8 mouse cellular contexts compared by ENCODE assay signal in the genomic region with DNA sequence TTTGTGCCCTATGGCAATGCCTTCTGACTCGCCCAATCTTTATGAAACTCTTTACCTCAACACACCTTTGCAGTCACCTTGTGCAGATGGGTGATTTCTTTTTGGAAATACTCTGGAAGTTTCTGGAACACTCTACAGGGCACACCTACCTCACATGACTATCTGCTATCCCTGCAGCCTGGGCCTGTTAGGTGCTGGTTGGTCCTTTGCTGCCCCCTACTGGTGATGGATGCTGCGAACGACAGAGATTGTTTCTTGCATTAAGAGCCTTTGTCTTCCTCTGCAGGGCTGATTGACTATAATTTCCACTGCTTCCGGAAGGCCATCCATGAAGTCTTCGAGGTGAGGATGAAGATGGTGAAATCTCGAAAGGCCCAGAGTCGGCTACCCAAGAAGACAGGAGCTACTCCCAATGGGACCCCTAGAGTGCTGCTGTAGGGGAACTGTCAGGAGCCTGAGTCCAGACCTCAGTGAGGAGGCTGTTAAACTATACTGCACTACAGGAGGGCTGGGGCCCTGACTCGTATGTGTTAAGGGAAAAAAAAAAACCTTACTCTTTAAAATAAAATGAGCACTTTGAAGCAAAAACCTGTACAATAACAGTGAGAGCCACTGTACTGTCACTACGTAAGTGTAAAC. TPM values are rescaled to one million over a fixed set of nuclear protein-coding genes. Genes with fewer than 3 reads are reported as not detected.
DNase-seq lines count a peak whose midpoint lies in the region; ATAC-seq and TF ChIP-seq lines count a peak whose summit lies in the region.

No protein-coding gene starts in this region.

- no peak overlapping the region for H3K9ac ChIP-seq in kidney, embryonic 16.5 days (replicated peaks; ENCODE audit: low read length)

- DNase-seq in A20 (ENCODE audit: low read depth, low spot score) (peak; percentile 85), liver (peak; percentile 87)
- DNase-seq in heart, embryonic 10.5 days (ENCODE audit: low spot score): peak; percentile 87
- peak; percentile 91 for DNase-seq in naive thymus-derived CD4-positive, alpha-beta T cell, adult 2 months (ENCODE audit: low read depth)
- peak; percentile 85 to 95 for DNase-seq in spleen, postnatal 4 days (ENCODE audit: low spot score in 2 of 2)

- no peak overlapping the region for H3K4me3 ChIP-seq in bone marrow, adult 2 months (replicated peaks; ENCODE audit: control insufficient read depth, low read depth, low read length)
- no peak overlapping the region for H3K4me3 ChIP-seq in embryonic fibroblast, embryonic 13.5 days (ENCODE audit: insufficient read depth, low read length)
- H3K4me3 ChIP-seq in heart, embryonic 10.5 days: no peak overlapping the region
- no peak overlapping the region for H3K4me3 ChIP-seq in kidney, embryonic 16.5 days (ENCODE audit: low read length)

- no peaks in the 10 kb centered on the region for H3K27me3 ChIP-seq in heart, embryonic 10.5 days (ENCODE audit: insufficient read depth, poor library complexity, severe bottlenecking)
- no peaks in the 10 kb centered on the region for H3K27me3 ChIP-seq in kidney, embryonic 16.5 days (ENCODE audit: insufficient read depth, low read length)

- ATAC-seq in kidney, embryonic 16.5 days (ENCODE audit: low FRiP score, low TSS enrichment): peak; percentile 67

- H3K36me3 ChIP-seq in heart, embryonic 10.5 days: peaks cover 42% of the 10 kb centered on the region
- peaks cover 11% of the 10 kb centered on the region; the same call in 1 of the 2 replicates for H3K36me3 ChIP-seq in kidney, embryonic 16.5 days (ENCODE audit: insufficient read depth, low read length)

- 30% methylated on average over 9 of the region's 9 CpGs for WGBS in bone marrow, adult 2 months
- WGBS in heart, embryonic 10.5 days: 52% methylated on average over 9 of the region's 9 CpGs
- WGBS in kidney, embryonic 16.5 days: 50% methylated on average over 9 of the region's 9 CpGs

- TF ChIP-seq POLR2A in bone marrow, adult 2 months (IDR thresholded peaks at IDR 0.05; ENCODE audit: borderline replicate concordance, control insufficient read depth, low read depth, low read length): no peak
- no peak for TF ChIP-seq POLR2A in embryonic fibroblast, embryonic 13.5 days (IDR thresholded peaks at IDR 0.05; ENCODE audit: low read depth, low read length)

- H3K4me2 ChIP-seq in kidney, embryonic 16.5 days (replicated peaks; ENCODE audit: low read depth, low read length): no peak overlapping the region

- TF ChIP-seq CTCF in bone marrow, adult 2 months (IDR thresholded peaks at IDR 0.05; ENCODE audit: control insufficient read depth, insufficient read depth, low read length): peak; percentile 99
- TF ChIP-seq CTCF in embryonic fibroblast, embryonic 13.5 days (IDR thresholded peaks at IDR 0.05; ENCODE audit: borderline replicate concordance, insufficient read depth, low read length): peak; percentile 97

- H3K9me3 ChIP-seq in heart, embryonic 10.5 days: no peaks in the 10 kb centered on the region
- peaks cover 7% of the 10 kb centered on the region; the same call in 1 of the 2 replicates for H3K9me3 ChIP-seq in kidney, embryonic 16.5 days (ENCODE audit: low read length)

- H3K4me1 ChIP-seq in bone marrow, adult 2 months (ENCODE audit: control insufficient read depth, insufficient read depth, low read length): peaks cover 1% of the 10 kb centered on the region; the same call in 1 of the 2 replicates
- no peaks in the 10 kb centered on the region for H3K4me1 ChIP-seq in embryonic fibroblast, embryonic 13.5 days (ENCODE audit: control insufficient read depth, insufficient read depth, low read length)
- H3K4me1 ChIP-seq in heart, embryonic 10.5 days: no peaks in the 10 kb centered on the region
- H3K4me1 ChIP-seq in kidney, embryonic 16.5 days (ENCODE audit: insufficient read depth, low read length): no peaks in the 10 kb centered on the region

- no peak overlapping the region for H3K27ac ChIP-seq in bone marrow, adult 2 months (ENCODE audit: control insufficient read depth, insufficient read depth, low read depth, low read length, poor library complexity)
- no peak overlapping the region for H3K27ac ChIP-seq in embryonic fibroblast, embryonic 13.5 days (ENCODE audit: insufficient read depth, low read length)
- no peak overlapping the region for H3K27ac ChIP-seq in heart, embryonic 10.5 days
- H3K27ac ChIP-seq in kidney, embryonic 16.5 days (ENCODE audit: low read length): no peak overlapping the region

RNA-seq across cellular contexts. Expression of a gene that starts 12.7 kb away (rescaled TPM):
- 17.3 and 18.4 TPM in 2 replicates for polyA plus RNA-seq in bone marrow, adult 2 months (2011; ENCODE audit: insufficient read depth, insufficient read length, low replicate concordance, missing spikeins)
- polyA plus RNA-seq in embryonic fibroblast, embryonic 13.5 days (2011; ENCODE audit: insufficient read length, low read depth, missing spikeins): 103 and 124 TPM in 2 replicates
- 39.0 and 42.7 TPM in 2 replicates for polyA plus RNA-seq in heart, embryonic 10.5 days (2016; fragmentation: Nextera tagmentation; extraction: Ambion mirVana)
- polyA plus RNA-seq in kidney, embryonic 16.5 days (2015; fragmentation: Nextera tagmentation; extraction: Ambion mirVana): 42.5 and 43.8 TPM in 2 replicates

RNA-seq across cellular contexts. Expression of a gene that starts 35.6 kb away (rescaled TPM):
- polyA plus RNA-seq in bone marrow, adult 2 months (2011; ENCODE audit: insufficient read depth, insufficient read length, low replicate concordance, missing spikeins): 1.5 and 7.8 TPM in 2 replicates
- 3.1 and 3.4 TPM in 2 replicates for polyA plus RNA-seq in embryonic fibroblast, embryonic 13.5 days (2011; ENCODE audit: insufficient read length, low read depth, missing spikeins)
- 39.2 and 56.0 TPM in 2 replicates for polyA plus RNA-seq in heart, embryonic 10.5 days (2016; fragmentation: Nextera tagmentation; extraction: Ambion mirVana)
- 16.0 and 22.0 TPM in 2 replicates for polyA plus RNA-seq in kidney, embryonic 16.5 days (2015; fragmentation: Nextera tagmentation; extraction: Ambion mirVana)

RNA-seq across cellular contexts. Expression of a gene that starts 44.3 kb away (rescaled TPM):
- polyA plus RNA-seq in bone marrow, adult 2 months (2011; ENCODE audit: insufficient read depth, insufficient read length, low replicate concordance, missing spikeins): not detected in 2 replicates
- polyA plus RNA-seq in embryonic fibroblast, embryonic 13.5 days (2011; ENCODE audit: insufficient read length, low read depth, missing spikeins): not detected in 2 replicates
- polyA plus RNA-seq in heart, embryonic 10.5 days (2016; fragmentation: Nextera tagmentation; extraction: Ambion mirVana): 0.21 and 0.62 TPM in 2 replicates
- polyA plus RNA-seq in kidney, embryonic 16.5 days (2015; fragmentation: Nextera tagmentation; extraction: Ambion mirVana): 0.17 and 0.29 TPM in 2 replicates
